Mouse (Mus musculus): ENCODE measurements at regions not wholly inside any gene's neighbourhood (a gene's known extent, or its start where the extent isn't known, plus 50 kb on each side); places are given as distances from the start of the nearest gene placed in this dataset.
A peak's percentile ranks its signal among the peaks of the same experiment; 100 is the strongest.

DNA sequence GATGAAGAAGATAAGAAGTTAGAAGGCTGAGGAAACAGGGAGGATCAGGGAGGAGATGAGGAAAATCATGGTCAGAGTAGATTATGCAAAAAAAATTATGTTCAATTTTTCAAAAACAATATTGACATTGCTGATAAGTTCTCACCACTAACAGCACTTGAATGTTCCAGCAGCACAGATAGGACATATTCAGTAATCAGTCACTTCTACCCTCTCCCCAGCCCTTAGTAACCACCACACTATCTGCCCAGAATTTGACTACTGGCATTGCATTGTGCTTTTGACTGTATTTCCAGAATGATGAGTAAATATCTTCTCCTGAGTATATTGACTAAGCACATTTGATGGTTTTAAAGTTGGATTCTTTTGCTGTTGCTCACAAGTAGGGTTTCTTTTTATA is 140.5 kb downstream of the Cdca7 start:
- no peaks in the 10 kb centered on the region for H3K36me3 ChIP-seq (ENCODE audit: control insufficient read depth, insufficient read depth, low read length, poor library complexity, severe bottlenecking)
- in situ Hi-C loops (cut with MboI; ENCODE audit: low sequenced_read_pairs in 2 of 2, unreplicated experiment in 2 of 2): no loop called here
- no peak for TF ChIP-seq MAFK (IDR thresholded peaks at IDR 0.05; ENCODE audit: insufficient read depth, low read depth, low read length)
- no peak overlapping the region for H3K4me3 ChIP-seq (ENCODE audit: insufficient read depth in 1 of 2, low read depth in 1 of 2, low read length in 2 of 2, poor library complexity in 1 of 2, severe bottlenecking in 1 of 2)
- peaks cover 4 to 7% of the 10 kb centered on the region in 2 experiments; a peak in 2 of 4 replicates for H3K4me1 ChIP-seq (ENCODE audit: control insufficient read depth in 2 of 2, insufficient read depth in 2 of 2, low read length in 2 of 2, poor library complexity in 1 of 2)
- H3K27ac ChIP-seq (ENCODE audit: insufficient read depth, low read depth, low read length, poor library complexity, severe bottlenecking): no peak overlapping the region
- H3K9ac ChIP-seq (ENCODE audit: insufficient read depth, low read depth, low read length, poor library complexity, severe bottlenecking): no peak overlapping the region
- DNase-seq (ENCODE audit: low read depth, low spot score): no peak
- no peaks in the 10 kb centered on the region for H3K9me3 ChIP-seq (ENCODE audit: control insufficient read depth, insufficient read depth, low read depth, low read length)

GRCm38 (mm10) chr2:72619446-72619845 is 143.5 kb downstream of the Cdca7 start:
- no peak for DNase-seq (ENCODE audit: low read depth, low spot score)
- Histone ChIP-seq H3K27ac (ENCODE audit: insufficient read depth, low read depth, low read length, poor library complexity, severe bottlenecking) (no peak overlapping the region), H3K36me3 (ENCODE audit: control insufficient read depth, insufficient read depth, low read length, poor library complexity, severe bottlenecking) (no peaks in the 10 kb centered on the region), H3K9ac (ENCODE audit: insufficient read depth, low read depth, low read length, poor library complexity, severe bottlenecking) (no peak overlapping the region), H3K4me3 (ENCODE audit: insufficient read depth in 1 of 2, low read depth in 1 of 2, low read length in 2 of 2, poor library complexity in 1 of 2, severe bottlenecking in 1 of 2) (no peak overlapping the region), H3K4me1 (ENCODE audit: control insufficient read depth in 2 of 2, insufficient read depth in 2 of 2, low read length in 2 of 2, poor library complexity in 1 of 2) (peaks cover 4 to 7% of the 10 kb centered on the region in 2 experiments; a peak in 2 of 4 replicates), H3K9me3 (ENCODE audit: control insufficient read depth, insufficient read depth, low read depth, low read length) (no peaks in the 10 kb centered on the region)
- in situ Hi-C loops (cut with MboI; ENCODE audit: low sequenced_read_pairs in 2 of 2, unreplicated experiment in 2 of 2): no loop called here
- TF ChIP-seq HCFC1 (IDR thresholded peaks at IDR 0.05; ENCODE audit: borderline replicate concordance, insufficient read depth, low read length) (no peak), ZNF384 (IDR thresholded peaks at IDR 0.05; ENCODE audit: low read depth, low read length) (0 out of 2 replicates have a peak, but pooled peaks have one; percentile 20), ZC3H11A (IDR thresholded peaks at IDR 0.05; ENCODE audit: borderline replicate concordance, low read depth, low read length) (no peak), CHD2 (IDR thresholded peaks at IDR 0.05; ENCODE audit: low read depth, low read length) (no peak), MAFK (IDR thresholded peaks at IDR 0.05; ENCODE audit: insufficient read depth, low read depth, low read length) (no peak)

DNA sequence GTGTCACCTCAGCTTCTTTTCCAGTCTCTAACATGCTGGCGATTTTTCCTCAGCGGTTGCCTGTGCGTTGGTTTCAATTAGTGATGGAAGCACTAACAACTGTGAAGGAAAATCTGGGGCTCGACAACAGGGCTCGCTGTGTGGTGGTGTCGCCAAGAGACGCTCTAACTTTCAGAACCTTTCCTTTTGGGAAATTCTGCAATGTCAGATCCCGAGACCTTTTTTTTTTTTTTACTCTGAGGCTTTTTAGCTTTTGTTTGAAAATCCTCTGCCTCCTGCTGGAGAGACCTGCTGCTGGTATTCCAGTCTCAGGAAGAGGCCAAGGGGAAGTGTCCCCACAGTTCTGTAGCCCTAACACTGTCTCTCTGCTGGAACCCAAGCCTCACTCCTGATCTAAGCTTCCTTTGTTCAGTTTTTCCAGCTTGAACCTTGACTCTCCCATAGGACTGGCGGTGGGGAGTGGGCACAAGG is 144.3 kb downstream of the Cdca7 start:
- Histone ChIP-seq H3K9me3 (ENCODE audit: control insufficient read depth, insufficient read depth, low read depth, low read length) (no peaks in the 10 kb centered on the region), H3K27ac (ENCODE audit: insufficient read depth, low read depth, low read length, poor library complexity, severe bottlenecking) (no peak overlapping the region), H3K4me3 (ENCODE audit: insufficient read depth in 1 of 2, low read depth in 1 of 2, low read length in 2 of 2, poor library complexity in 1 of 2, severe bottlenecking in 1 of 2) (no peak overlapping the region), H3K4me1 (ENCODE audit: control insufficient read depth in 2 of 2, insufficient read depth in 2 of 2, low read length in 2 of 2, poor library complexity in 1 of 2) (peaks cover 4 to 7% of the 10 kb centered on the region in 2 experiments; a peak in 2 of 4 replicates), H3K36me3 (ENCODE audit: control insufficient read depth, insufficient read depth, low read length, poor library complexity, severe bottlenecking) (no peaks in the 10 kb centered on the region), H3K9ac (ENCODE audit: insufficient read depth, low read depth, low read length, poor library complexity, severe bottlenecking) (no peak overlapping the region)
- in situ Hi-C loops (cut with MboI; ENCODE audit: low sequenced_read_pairs in 2 of 2, unreplicated experiment in 2 of 2): no loop called here
- TF ChIP-seq ZNF384 (IDR thresholded peaks at IDR 0.05; ENCODE audit: low read depth, low read length) (peak; percentile 74), CHD2 (IDR thresholded peaks at IDR 0.05; ENCODE audit: low read depth, low read length) (no peak)
- DNase-seq (ENCODE audit: low read depth, low spot score): no peak

DNA sequence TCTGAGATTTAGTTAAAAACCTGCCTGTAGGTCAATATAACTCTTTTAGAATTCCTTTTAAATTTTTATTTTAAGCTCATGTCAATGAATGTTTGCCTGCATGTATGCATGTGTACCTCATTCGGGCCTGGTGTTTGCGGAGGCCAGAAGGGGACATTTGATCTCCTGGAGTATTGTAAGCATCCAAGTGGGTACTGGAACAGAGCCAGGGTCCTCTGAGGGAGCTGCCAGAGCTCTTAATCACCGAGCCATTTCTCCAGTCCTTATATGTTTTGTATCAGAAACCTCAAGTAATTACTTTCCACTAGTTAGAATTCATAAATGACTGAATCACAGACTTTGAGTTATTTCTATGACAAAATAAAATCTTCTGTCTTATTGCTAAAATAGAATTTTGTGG is 152.0 kb downstream of the Cdca7 start:
- Histone ChIP-seq H3K27ac (ENCODE audit: insufficient read depth, low read depth, low read length, poor library complexity, severe bottlenecking) (no peak overlapping the region), H3K4me3 (ENCODE audit: insufficient read depth in 1 of 2, low read depth in 1 of 2, low read length in 2 of 2, poor library complexity in 1 of 2, severe bottlenecking in 1 of 2) (no peak overlapping the region), H3K9me3 (ENCODE audit: control insufficient read depth, insufficient read depth, low read depth, low read length) (no peaks in the 10 kb centered on the region), H3K9ac (ENCODE audit: insufficient read depth, low read depth, low read length, poor library complexity, severe bottlenecking) (no peak overlapping the region), H3K4me1 (ENCODE audit: control insufficient read depth in 2 of 2, insufficient read depth in 2 of 2, low read length in 2 of 2, poor library complexity in 1 of 2) (no peaks in the 10 kb centered on the region), H3K36me3 (ENCODE audit: control insufficient read depth, insufficient read depth, low read length, poor library complexity, severe bottlenecking) (no peaks in the 10 kb centered on the region)
- TF ChIP-seq ZNF384 (IDR thresholded peaks at IDR 0.05; ENCODE audit: low read depth, low read length) (no peak), CHD2 (IDR thresholded peaks at IDR 0.05; ENCODE audit: low read depth, low read length) (no peak), ZC3H11A (IDR thresholded peaks at IDR 0.05; ENCODE audit: borderline replicate concordance, low read depth, low read length) (no peak), MAFK (IDR thresholded peaks at IDR 0.05; ENCODE audit: insufficient read depth, low read depth, low read length) (no peak), HCFC1 (IDR thresholded peaks at IDR 0.05; ENCODE audit: borderline replicate concordance, insufficient read depth, low read length) (no peak)
- in situ Hi-C loops (cut with MboI; ENCODE audit: low sequenced_read_pairs in 2 of 2, unreplicated experiment in 2 of 2): no loop called here
- no peak for DNase-seq (ENCODE audit: low read depth, low spot score)

DNA sequence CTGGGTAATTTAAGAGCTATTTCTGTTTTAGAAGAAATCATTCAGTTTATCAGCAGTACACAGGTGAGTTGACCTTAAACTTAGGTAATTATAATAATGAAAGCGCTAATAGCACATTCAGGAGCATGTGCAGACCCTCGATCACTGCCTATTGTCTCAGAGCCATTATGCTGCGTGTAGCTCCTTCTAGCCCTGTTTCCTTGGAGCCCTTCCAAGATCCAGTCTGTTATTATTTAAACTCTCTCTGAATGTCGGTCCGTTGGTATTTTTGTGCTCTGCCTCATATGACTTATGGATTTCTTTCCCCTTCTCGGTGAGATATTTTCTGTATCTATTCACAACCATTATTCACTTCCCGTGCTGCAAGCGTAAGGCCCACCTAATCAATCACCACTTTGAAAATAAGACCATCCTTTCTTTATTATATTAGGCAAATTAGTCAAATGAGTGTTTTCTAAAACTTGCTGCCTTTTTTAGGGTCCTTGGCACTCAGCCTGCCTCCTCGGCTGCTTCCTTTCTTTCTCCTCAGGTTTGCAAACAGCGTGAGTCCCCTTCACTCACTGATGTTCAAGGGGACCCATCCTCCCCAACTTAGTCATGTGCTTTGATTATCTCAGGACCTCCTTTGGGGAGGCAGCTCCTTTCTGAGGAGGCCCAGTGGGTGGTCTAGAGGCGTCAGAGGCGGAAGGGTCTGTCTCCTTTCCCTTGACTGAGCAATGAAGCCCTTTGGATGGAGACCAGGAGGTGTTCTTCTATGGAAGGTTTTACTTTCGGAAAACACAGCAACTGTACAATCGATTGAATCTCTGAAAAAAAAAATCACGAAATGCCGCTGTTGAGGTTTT is 152.9 kb downstream of the Cdca7 start:
- in situ Hi-C loops (cut with MboI; ENCODE audit: low sequenced_read_pairs in 2 of 2, unreplicated experiment in 2 of 2): no loop called here
- H3K27ac ChIP-seq (ENCODE audit: insufficient read depth, low read depth, low read length, poor library complexity, severe bottlenecking): no peak overlapping the region
- DNase-seq (ENCODE audit: low read depth, low spot score): no peak

More for the DNA sequence above, 152.9 kb downstream of the Cdca7 start:
- Histone ChIP-seq H3K4me3 (ENCODE audit: insufficient read depth in 1 of 2, low read depth in 1 of 2, low read length in 2 of 2, poor library complexity in 1 of 2, severe bottlenecking in 1 of 2) (no peak overlapping the region), H3K9ac (ENCODE audit: insufficient read depth, low read depth, low read length, poor library complexity, severe bottlenecking) (no peak overlapping the region), H3K9me3 (ENCODE audit: control insufficient read depth, insufficient read depth, low read depth, low read length) (no peaks in the 10 kb centered on the region), H3K4me1 (ENCODE audit: control insufficient read depth in 2 of 2, insufficient read depth in 2 of 2, low read length in 2 of 2, poor library complexity in 1 of 2) (no peaks in the 10 kb centered on the region), H3K36me3 (ENCODE audit: control insufficient read depth, insufficient read depth, low read length, poor library complexity, severe bottlenecking) (no peaks in the 10 kb centered on the region)
- TF ChIP-seq ZC3H11A (IDR thresholded peaks at IDR 0.05; ENCODE audit: borderline replicate concordance, low read depth, low read length) (no peak), MAFK (IDR thresholded peaks at IDR 0.05; ENCODE audit: insufficient read depth, low read depth, low read length) (no peak), HCFC1 (IDR thresholded peaks at IDR 0.05; ENCODE audit: borderline replicate concordance, insufficient read depth, low read length) (no peak), CHD2 (IDR thresholded peaks at IDR 0.05; ENCODE audit: low read depth, low read length) (no peak), ZNF384 (IDR thresholded peaks at IDR 0.05; ENCODE audit: low read depth, low read length) (no peak)
